Mouse (Mus musculus) lung, adult 2 months (tissue): ENCODE data around the gene Slc26a8. TPM values are rescaled to one million over a fixed set of nuclear protein-coding genes. Genes with fewer than 3 reads are reported as not detected.

Experiments
- DNase-seq: peaks from one replicate; pipeline ENCODE4 v3.0.0; 2022
- H3K4me1 ChIP-seq: fragments of 200-500 bp; 2 replicates; pipeline ENCODE4 v1.6.1; 2011; ENCODE audit warnings: low read length; ENCODE audit not compliant: control insufficient read depth, insufficient read depth
- H3K4me3 ChIP-seq: fragments of 200-500 bp; replicated peaks from 2 replicates; pipeline ENCODE3; 2011; ENCODE audit warnings: low read depth, mild to moderate bottlenecking, control low read depth, low read length; ENCODE audit errors: extremely low read depth
- CTCF ChIP-seq: fragments of 200-500 bp; IDR thresholded peaks from 2 replicates; pipeline ENCODE4 v1.5.1; 2011; ENCODE audit warnings: mild to moderate bottlenecking, low read length, control low read depth; ENCODE audit not compliant: insufficient read depth
- POLR2A ChIP-seq: fragments of 200-500 bp; IDR thresholded peaks from 2 replicates; pipeline ENCODE4 v1.6.1; 2011; ENCODE audit warnings: low read depth, mild to moderate bottlenecking, control low read depth, low read length, borderline replicate concordance; ENCODE audit errors: extremely low read depth
- WGBS: fragments of 180-500 bp; shearing (Covaris S2); methylation state at CpG from one replicate; pipeline ENCODE4 v1.1.7; 2018; 5-methylcytosine and 5-hydroxymethylcytosine counted together
- polyA plus RNA-seq: library from polyadenylated mRNA; depleted of rRNA; stranded (reverse); fragments of >200 nt; gene quantifications from 2 replicates; pipeline ENCODE4 v1.2.3, GENCODE M21; 2012

Gene Slc26a8
- polyA plus RNA-seq, 1 experiment = 1.2 TPM

GRCm38 (mm10) chr17:28691687-28692340, 1.8 kb upstream of the Slc26a8 start:
- peak; percentile 62 for DNase-seq
- TF ChIP-seq POLR2A = no peak
- TF ChIP-seq CTCF = no peak
- Histone ChIP-seq H3K4me3 (peak overlapping the region; percentile 69), H3K4me1 (peaks cover 19% of the 10 kb centered on the region)
- WGBS = under 1% methylated on average over 53 of the region's 53 CpGs

GRCm38 (mm10) chr17:28690776-28691686, 998 bp upstream of the Slc26a8 start, which contains the start of gene Mapk14:
Gene Mapk14, plus strand, starts transcription at chr17:28691329.
- peak; percentile 94 for TF ChIP-seq POLR2A
- TF ChIP-seq CTCF = peak; percentile 58; the same call in 1 of the 2 replicates
- Histone ChIP-seq H3K4me1 (peaks cover 13% of the 10 kb centered on the region), H3K4me3 (peak within 1 kb of the TSS; percentile 69)
- 3% methylated on average over 86 of the region's 86 CpGs for WGBS
- peak; percentile 99 for DNase-seq

GRCm38 (mm10) chr17:28687354-28687753, 2.7 kb downstream of the Slc26a8 start:
- Histone ChIP-seq H3K4me3 (no peak overlapping the region), H3K4me1 (0 out of 2 replicates have a peak, but pooled peaks cover 2% of the 10 kb centered on the region)
- no peak for TF ChIP-seq POLR2A
- no peak for TF ChIP-seq CTCF
- 47% methylated on average over 4 of the region's 4 CpGs for WGBS
- no peak for DNase-seq

- no peak for TF ChIP-seq CTCF
- TF ChIP-seq POLR2A = no peak
- 87% methylated on average over 19 of the region's 19 CpGs for WGBS
- 0 out of 2 replicates have a peak, but pooled peaks cover 2% of the 10 kb centered on the region for H3K4me1 ChIP-seq
- H3K4me3 ChIP-seq = no peak overlapping the region
- no peak for DNase-seq
Measured at GRCm38 (mm10) chr17:28684631-28685030, 5.4 kb downstream of the Slc26a8 start.

- Histone ChIP-seq H3K4me1 (no peaks in the 10 kb centered on the region), H3K4me3 (no peak overlapping the region)
- TF ChIP-seq CTCF (no peak), POLR2A (no peak)
- no peak for DNase-seq
- 62% methylated on average over 1 of the region's 1 CpGs for WGBS
Measured at GRCm38 (mm10) chr17:28683601-28684000, 6.4 kb downstream of the Slc26a8 start.

GRCm38 (mm10) chr17:28682311-28683084, 7.5 kb downstream of the Slc26a8 start:
- WGBS = 67% methylated on average over 13 of the region's 13 CpGs
- TF ChIP-seq POLR2A (no peak), CTCF (no peak)
- DNase-seq = no peak
- no peaks in the 10 kb centered on the region for H3K4me1 ChIP-seq
- no peak overlapping the region for H3K4me3 ChIP-seq

GRCm38 (mm10) chr17:28659564-28659963, 30.5 kb downstream of the Slc26a8 start:
- 60% methylated on average over 6 of the region's 6 CpGs for WGBS
- Histone ChIP-seq H3K4me1 (no peaks in the 10 kb centered on the region), H3K4me3 (no peak overlapping the region)
- TF ChIP-seq POLR2A = no peak
- TF ChIP-seq CTCF = no peak
- no peak for DNase-seq

GRCm38 (mm10) chr17:28657936-28658335, 32.1 kb downstream of the Slc26a8 start:
- TF ChIP-seq CTCF (no peak), POLR2A (no peak)
- no peaks in the 10 kb centered on the region for H3K4me1 ChIP-seq
- H3K4me3 ChIP-seq = no peak overlapping the region
- 24% methylated on average over 4 of the region's 4 CpGs for whole genome bisulfite sequencing
- DNase-seq = no peak

- H3K4me1 ChIP-seq = no peaks in the 10 kb centered on the region
- no peak overlapping the region for H3K4me3 ChIP-seq
- TF ChIP-seq CTCF (no peak), POLR2A (no peak)
- 75% methylated on average over 3 of the region's 3 CpGs for WGBS
- no peak for DNase-seq
Measured at GRCm38 (mm10) chr17:28650268-28650667, 39.8 kb downstream of the Slc26a8 start.
